Comparison of ENCODE assay signal across 27 mouse cellular contexts in genomic region chr6:4427122-4427521, GRCm38 (mm10).
"Had no signal": no experiment of that assay in that cellular context is flagged by ENCODE, and none has a peak within 500 bp of the region (broad histone marks: within the 10 kb centered on the region; RNA-seq: fewer than 3 reads in every experiment).

No protein-coding gene starts in this region.

- H3K4me3 ChIP-seq: embryonic facial prominence, embryonic 10.5 days; embryonic facial prominence, embryonic 12.5 days; embryonic facial prominence, embryonic 13.5 days; embryonic facial prominence, embryonic 15.5 days; erythroblast, embryonic 14.5 days; forebrain, embryonic 10.5 days; forebrain, embryonic 12.5 days; forebrain, embryonic 13.5 days; forebrain, embryonic 15.5 days; gastrocnemius, adult 2 months; heart, embryonic 10.5 days; heart, embryonic 12.5 days; heart, embryonic 13.5 days had no signal

- H3K4me1 ChIP-seq: embryonic facial prominence, embryonic 12.5 days; forebrain, embryonic 12.5 days; heart, embryonic 10.5 days; heart, embryonic 12.5 days had no signal

- H3K27ac ChIP-seq: embryonic facial prominence, embryonic 10.5 days; embryonic facial prominence, embryonic 12.5 days; embryonic facial prominence, embryonic 13.5 days; embryonic facial prominence, embryonic 15.5 days; forebrain, embryonic 10.5 days; forebrain, embryonic 12.5 days; forebrain, embryonic 13.5 days; forebrain, embryonic 15.5 days; gastrocnemius, adult 2 months; heart, embryonic 10.5 days; heart, embryonic 13.5 days had no signal

- H3K9ac ChIP-seq: embryonic facial prominence, embryonic 12.5 days; embryonic facial prominence, embryonic 13.5 days; embryonic facial prominence, embryonic 15.5 days; forebrain, embryonic 12.5 days; forebrain, embryonic 13.5 days; forebrain, embryonic 15.5 days; forebrain, postnatal 0 days; heart, embryonic 12.5 days; heart, embryonic 13.5 days had no signal

- DNase-seq: cerebellum, adult 9-11 months; cerebellum, postnatal 10 days; cerebellum, postnatal 14 days; cerebellum, postnatal 25 days; cerebellum, postnatal 36 days; embryo, embryonic 11 days; forebrain, postnatal 0 days; gastrocnemius, adult 2 months; gastrocnemius, postnatal 10 days; gastrocnemius, postnatal 14 days; gastrocnemius, postnatal 25 days; gastrocnemius, postnatal 36 days; heart, adult 18-20 months had no signal

- ATAC-seq: forebrain, embryonic 13.5 days; forebrain, embryonic 14.5 days; forebrain, embryonic 15.5 days; forebrain, embryonic 16.5 days; forebrain, postnatal 0 days had no signal

- H3K27me3 ChIP-seq: embryonic facial prominence, embryonic 12.5 days; embryonic facial prominence, embryonic 13.5 days; embryonic facial prominence, embryonic 15.5 days; forebrain, embryonic 12.5 days; forebrain, embryonic 13.5 days; forebrain, embryonic 15.5 days; heart, embryonic 12.5 days; heart, embryonic 13.5 days had no signal

- H3K36me3 ChIP-seq: embryonic facial prominence, embryonic 10.5 days; embryonic facial prominence, embryonic 12.5 days; embryonic facial prominence, embryonic 13.5 days; embryonic facial prominence, embryonic 15.5 days; forebrain, embryonic 10.5 days; forebrain, embryonic 12.5 days; forebrain, embryonic 15.5 days; heart, embryonic 10.5 days; heart, embryonic 12.5 days; heart, embryonic 13.5 days had no signal
